Mouse (Mus musculus): ENCODE data around the gene Chn2. TPM values are rescaled to one million over a fixed set of nuclear protein-coding genes. Genes with fewer than 3 reads are reported as not detected.

Gene Chn2
- polyA plus RNA-seq, 1 experiment from 2014 or later, result 5.5 TPM

GRCm38 (mm10) chr6:54202311-54203020 is 163.1 kb downstream of the Chn2 start:
- H3K4me1 ChIP-seq (replicated peaks; ENCODE audit: control insufficient read depth, insufficient read depth, low read length), result peaks cover 4% of the 10 kb centered on the region
- no peak for DNase-seq (ENCODE audit: low spot score)
- no peaks in the 10 kb centered on the region for H3K9me3 ChIP-seq (ENCODE audit: control insufficient read depth, low read length)
- peak; percentile 65; the same call in 1 of the 2 replicates for ATAC-seq (replicated peaks; ENCODE audit: low FRiP score)
- no peak overlapping the region for H3K9ac ChIP-seq (ENCODE audit: low read depth, low read length)
- no peaks in the 10 kb centered on the region for H3K36me3 ChIP-seq (ENCODE audit: control insufficient read depth, insufficient read depth, low read length)
- 0 out of 2 replicates have a peak overlapping the region, but pooled peaks have one; percentile 7 for H3K4me2 ChIP-seq
- peak overlapping the region; percentile 62; the same call in 1 of the 2 replicates for H3K27ac ChIP-seq (ENCODE audit: low read depth, low read length)
- no peak overlapping the region for H3K4me3 ChIP-seq (ENCODE audit: low read depth, low read length)
- WGBS, result 59% methylated on average over 7 of the region's 7 CpGs
- no peaks in the 10 kb centered on the region for H3K27me3 ChIP-seq (replicated peaks; ENCODE audit: control insufficient read depth, insufficient read depth, low read length)

- no peak overlapping the region for H3K27ac ChIP-seq (ENCODE audit: low read depth, low read length)
- ATAC-seq (replicated peaks; ENCODE audit: low FRiP score), result no peak
- 79% methylated on average over 2 of the region's 2 CpGs for WGBS
Observed at GRCm38 (mm10) chr6:54203316-54203715, 164.0 kb downstream of the Chn2 start.

GRCm38 (mm10) chr6:54203926-54204325 is 164.6 kb downstream of the Chn2 start:
- ATAC-seq (replicated peaks; ENCODE audit: low FRiP score) (no peak), DNase-seq (ENCODE audit: low spot score) (no peak)
- Histone ChIP-seq H3K27me3 (replicated peaks; ENCODE audit: control insufficient read depth, insufficient read depth, low read length) (no peaks in the 10 kb centered on the region), H3K9ac (ENCODE audit: low read depth, low read length) (no peak overlapping the region), H3K9me3 (ENCODE audit: control insufficient read depth, low read length) (no peaks in the 10 kb centered on the region), H3K4me2 (no peak overlapping the region), H3K36me3 (ENCODE audit: control insufficient read depth, insufficient read depth, low read length) (no peaks in the 10 kb centered on the region), H3K4me3 (ENCODE audit: low read depth, low read length) (no peak overlapping the region), H3K4me1 (replicated peaks; ENCODE audit: control insufficient read depth, insufficient read depth, low read length) (peaks cover 4% of the 10 kb centered on the region), H3K27ac (ENCODE audit: low read depth, low read length) (no peak overlapping the region)
- 65% methylated on average over 6 of the region's 6 CpGs for WGBS

More at GRCm38 (mm10) chr6:54203316-54203715, 164.0 kb downstream of the Chn2 start:
- DNase-seq (ENCODE audit: low spot score), result no peak
- H3K9me3 ChIP-seq (ENCODE audit: control insufficient read depth, low read length), result no peaks in the 10 kb centered on the region
- H3K4me1 ChIP-seq (replicated peaks; ENCODE audit: control insufficient read depth, insufficient read depth, low read length), result peaks cover 4% of the 10 kb centered on the region
- H3K9ac ChIP-seq (ENCODE audit: low read depth, low read length), result no peak overlapping the region
- no peak overlapping the region for H3K4me2 ChIP-seq
- no peaks in the 10 kb centered on the region for H3K27me3 ChIP-seq (replicated peaks; ENCODE audit: control insufficient read depth, insufficient read depth, low read length)
- H3K36me3 ChIP-seq (ENCODE audit: control insufficient read depth, insufficient read depth, low read length), result no peaks in the 10 kb centered on the region
- no peak overlapping the region for H3K4me3 ChIP-seq (ENCODE audit: low read depth, low read length)

GRCm38 (mm10) chr6:54204931-54205330 is 165.6 kb downstream of the Chn2 start:
- Histone ChIP-seq H3K4me2 (no peak overlapping the region), H3K27ac (ENCODE audit: low read depth, low read length) (no peak overlapping the region), H3K27me3 (replicated peaks; ENCODE audit: control insufficient read depth, insufficient read depth, low read length) (no peaks in the 10 kb centered on the region), H3K4me1 (replicated peaks; ENCODE audit: control insufficient read depth, insufficient read depth, low read length) (peaks cover 4% of the 10 kb centered on the region), H3K36me3 (ENCODE audit: control insufficient read depth, insufficient read depth, low read length) (no peaks in the 10 kb centered on the region), H3K9me3 (ENCODE audit: control insufficient read depth, low read length) (no peaks in the 10 kb centered on the region), H3K4me3 (ENCODE audit: low read depth, low read length) (no peak overlapping the region), H3K9ac (ENCODE audit: low read depth, low read length) (no peak overlapping the region)
- no peak for ATAC-seq (replicated peaks; ENCODE audit: low FRiP score)
- 49% methylated on average over 2 of the region's 2 CpGs for WGBS
- no peak for DNase-seq (ENCODE audit: low spot score)

- no peak overlapping the region for H3K27ac ChIP-seq (ENCODE audit: low read depth, low read length)
- H3K4me3 ChIP-seq (ENCODE audit: low read depth, low read length), result no peak overlapping the region
- H3K36me3 ChIP-seq (ENCODE audit: control insufficient read depth, insufficient read depth, low read length), result no peaks in the 10 kb centered on the region
- 76% methylated on average over 5 of the region's 5 CpGs for WGBS
- DNase-seq (ENCODE audit: low spot score) (no peak), ATAC-seq (replicated peaks; ENCODE audit: low FRiP score) (no peak)
- H3K9me3 ChIP-seq (ENCODE audit: control insufficient read depth, low read length), result no peaks in the 10 kb centered on the region
- H3K4me1 ChIP-seq (replicated peaks; ENCODE audit: control insufficient read depth, insufficient read depth, low read length), result peaks cover 4% of the 10 kb centered on the region
- no peak overlapping the region for H3K9ac ChIP-seq (ENCODE audit: low read depth, low read length)
- no peaks in the 10 kb centered on the region for H3K27me3 ChIP-seq (replicated peaks; ENCODE audit: control insufficient read depth, insufficient read depth, low read length)
- H3K4me2 ChIP-seq, result no peak overlapping the region
Observed at GRCm38 (mm10) chr6:54205471-54205870, 166.1 kb downstream of the Chn2 start.

- H3K9ac ChIP-seq (ENCODE audit: low read depth, low read length), result no peak overlapping the region
- H3K9me3 ChIP-seq (ENCODE audit: control insufficient read depth, low read length), result no peaks in the 10 kb centered on the region
- no peak overlapping the region for H3K4me3 ChIP-seq (ENCODE audit: low read depth, low read length)
- no peak overlapping the region for H3K27ac ChIP-seq (ENCODE audit: low read depth, low read length)
- H3K4me1 ChIP-seq (replicated peaks; ENCODE audit: control insufficient read depth, insufficient read depth, low read length), result peaks cover 4% of the 10 kb centered on the region
- H3K27me3 ChIP-seq (replicated peaks; ENCODE audit: control insufficient read depth, insufficient read depth, low read length), result no peaks in the 10 kb centered on the region
- 76% methylated on average over 6 of the region's 6 CpGs for WGBS
- DNase-seq (ENCODE audit: low spot score) (no peak), ATAC-seq (replicated peaks; ENCODE audit: low FRiP score) (no peak)
- no peaks in the 10 kb centered on the region for H3K36me3 ChIP-seq (ENCODE audit: control insufficient read depth, insufficient read depth, low read length)
- no peak overlapping the region for H3K4me2 ChIP-seq
Observed at GRCm38 (mm10) chr6:54206221-54206738, 166.9 kb downstream of the Chn2 start.

- Histone ChIP-seq H3K4me1 (replicated peaks; ENCODE audit: control insufficient read depth, insufficient read depth, low read length) (no peaks in the 10 kb centered on the region; the same call in 1 of the 2 replicates), H3K9ac (ENCODE audit: low read depth, low read length) (no peak overlapping the region), H3K27me3 (replicated peaks; ENCODE audit: control insufficient read depth, insufficient read depth, low read length) (no peaks in the 10 kb centered on the region), H3K27ac (ENCODE audit: low read depth, low read length) (no peak overlapping the region), H3K36me3 (ENCODE audit: control insufficient read depth, insufficient read depth, low read length) (no peaks in the 10 kb centered on the region), H3K4me3 (ENCODE audit: low read depth, low read length) (no peak overlapping the region), H3K4me2 (no peak overlapping the region), H3K9me3 (ENCODE audit: control insufficient read depth, low read length) (no peaks in the 10 kb centered on the region)
- no peak for ATAC-seq (replicated peaks; ENCODE audit: low FRiP score)
- WGBS, result 74% methylated on average over 8 of the region's 8 CpGs
- no peak for DNase-seq (ENCODE audit: low spot score)
Observed at GRCm38 (mm10) chr6:54208786-54209185, 169.4 kb downstream of the Chn2 start.

- Histone ChIP-seq H3K4me2 (no peak overlapping the region), H3K27me3 (replicated peaks; ENCODE audit: control insufficient read depth, insufficient read depth, low read length) (no peaks in the 10 kb centered on the region), H3K4me3 (ENCODE audit: low read depth, low read length) (no peak overlapping the region), H3K36me3 (ENCODE audit: control insufficient read depth, insufficient read depth, low read length) (no peaks in the 10 kb centered on the region), H3K4me1 (replicated peaks; ENCODE audit: control insufficient read depth, insufficient read depth, low read length) (no peaks in the 10 kb centered on the region), H3K9ac (ENCODE audit: low read depth, low read length) (no peak overlapping the region), H3K27ac (ENCODE audit: low read depth, low read length) (no peak overlapping the region), H3K9me3 (ENCODE audit: control insufficient read depth, low read length) (no peaks in the 10 kb centered on the region)
- 70% methylated on average over 4 of the region's 4 CpGs for WGBS
- no peak for DNase-seq (ENCODE audit: low spot score)
- ATAC-seq (replicated peaks; ENCODE audit: low FRiP score), result no peak
Observed at GRCm38 (mm10) chr6:54210971-54211370, 171.6 kb downstream of the Chn2 start.

GRCm38 (mm10) chr6:54211939-54212338 is 172.6 kb downstream of the Chn2 start:
- DNase-seq (ENCODE audit: low spot score) (no peak), ATAC-seq (replicated peaks; ENCODE audit: low FRiP score) (no peak)
- WGBS, result 86% methylated on average over 7 of the region's 7 CpGs
- no peaks in the 10 kb centered on the region for H3K36me3 ChIP-seq (ENCODE audit: control insufficient read depth, insufficient read depth, low read length)
- no peaks in the 10 kb centered on the region for H3K4me1 ChIP-seq (replicated peaks; ENCODE audit: control insufficient read depth, insufficient read depth, low read length)
- no peaks in the 10 kb centered on the region for H3K9me3 ChIP-seq (ENCODE audit: control insufficient read depth, low read length)
- no peak overlapping the region for H3K9ac ChIP-seq (ENCODE audit: low read depth, low read length)
- no peak overlapping the region for H3K4me3 ChIP-seq (ENCODE audit: low read depth, low read length)
- H3K4me2 ChIP-seq, result no peak overlapping the region
- no peak overlapping the region for H3K27ac ChIP-seq (ENCODE audit: low read depth, low read length)
- H3K27me3 ChIP-seq (replicated peaks; ENCODE audit: control insufficient read depth, insufficient read depth, low read length), result no peaks in the 10 kb centered on the region

All from liver, embryonic 11.5 days (tissue).